Mouse (Mus musculus) liver, embryonic 14.5 days (tissue): ENCODE data around the gene Plekhm1.

Source experiments
- CTCF ChIP-seq: IDR thresholded peaks from 2 replicates; pipeline ENCODE4 v1.5.1; 2016; ENCODE audit warnings: antibody characterized with exemption, low read depth, control low read depth
- EP300 ChIP-seq: IDR thresholded peaks from 2 replicates; pipeline ENCODE4 v1.6.1; 2016; ENCODE audit warnings: antibody characterized with exemption, low read depth

GRCm38 (mm10) chr11:103349699-103350098, 62.8 kb downstream of the Plekhm1 start:
- peak; percentile 20; the same call in 1 of the 2 replicates for TF ChIP-seq CTCF
- no peak for TF ChIP-seq EP300
